Mouse (Mus musculus) kidney, postnatal 10 days (tissue): ENCODE results near the gene Nanog.

Experiments
- DNase-seq: peaks from one replicate; pipeline ENCODE4 v3.0.0; 2021; ENCODE audit warnings: mixed read lengths

Nanog gene

GRCm38 (mm10) chr6:122763844-122764445 is 56.7 kb downstream of the Nanog start:
- DNase-seq, result no peak
